Mouse (Mus musculus) MEL (cell line): ENCODE measurements at regions not wholly inside any gene's neighbourhood (a gene's known extent, or its start where the extent isn't known, plus 50 kb on each side); places are given as distances from the start of the nearest gene placed in this dataset.
"Not testable (repeated sequence)": the region's sequence is repeated elsewhere in the genome, so short reads cannot be mapped to it uniquely, and the experiment has no call there.

Experiments used
- DNase-seq: peaks from one replicate; pipeline ENCODE4 v3.0.0; 2011; ENCODE audit warnings: low read depth, low spot score
- H3K27ac ChIP-seq: 2 replicates; pipeline ENCODE4 v1.5.1; 2012; ENCODE audit warnings: low read depth, mild to moderate bottlenecking, control low read depth, low read length, moderate library complexity; ENCODE audit not compliant: control insufficient read depth
- H3K27me3 ChIP-seq, 2 experiments: fragments of 150-350 bp in 1 of 2; sonication (generic) in 1 of 2; 2 replicates each; pipeline ENCODE4 v1.6.1; 2012; ENCODE audit warnings: low read length in 2 of 2, mild to moderate bottlenecking in 2 of 2, improper control_type of control experiment in 1 of 2, moderate library complexity in 1 of 2; ENCODE audit not compliant: insufficient read depth in 2 of 2, control insufficient read depth in 1 of 2
- H3K36me3 ChIP-seq, 2 experiments: 2 replicates each; pipeline ENCODE4 v1.6.1; 2012 to 2014; ENCODE audit warnings: low read length in 2 of 2, improper control_type of control experiment in 1 of 2, inconsistent platforms in 1 of 2, mild to moderate bottlenecking in 1 of 2; ENCODE audit not compliant: insufficient read depth in 2 of 2, control insufficient read depth in 1 of 2
- H3K4me1 ChIP-seq, 2 experiments: fragments of 150-350 bp in 1 of 2; sonication (generic) in 1 of 2; 2 replicates each; pipeline ENCODE4 v1.6.1; 2012; ENCODE audit warnings: low read length in 2 of 2, improper control_type of control experiment in 1 of 2, mild to moderate bottlenecking in 1 of 2; ENCODE audit not compliant: insufficient read depth in 2 of 2, control insufficient read depth in 1 of 2
- H3K4me3 ChIP-seq, 2 experiments: fragments of 150-350 bp in 1 of 2; sonication (generic) in 1 of 2; 2 replicates each; pipeline ENCODE4 v1.5.1; 2012; ENCODE audit warnings: low read depth in 2 of 2, low read length in 2 of 2, mild to moderate bottlenecking in 2 of 2, moderate library complexity in 2 of 2, control low read depth in 1 of 2, improper control_type of control experiment in 1 of 2; ENCODE audit not compliant: control insufficient read depth in 1 of 2, insufficient read depth in 1 of 2
- H3K79me2 ChIP-seq: 2 replicates; pipeline ENCODE4 v1.6.1; 2012; ENCODE audit warnings: mild to moderate bottlenecking, low read length, moderate library complexity; ENCODE audit not compliant: control insufficient read depth, poor library complexity, insufficient read depth
- H3K9ac ChIP-seq: 2 replicates; pipeline ENCODE4 v1.6.1; 2012; ENCODE audit warnings: low read depth, mild to moderate bottlenecking, control low read depth, low read length, moderate library complexity; ENCODE audit not compliant: control insufficient read depth, poor library complexity, severe bottlenecking
- H3K9me3 ChIP-seq: fragments of 150-350 bp; sonication (generic); replicated peaks from 2 replicates; pipeline ENCODE4 v1.6.1; 2012; ENCODE audit warnings: mild to moderate bottlenecking, low read length, improper control_type of control experiment, moderate library complexity; ENCODE audit not compliant: insufficient read depth
- EP300 ChIP-seq, 2 experiments: IDR thresholded peaks; 2 replicates each; pipeline ENCODE4 v1.6.1; 2011; ENCODE audit warnings: improper control_type of control experiment in 2 of 2, low read length in 2 of 2, low read depth in 1 of 2, mild to moderate bottlenecking in 1 of 2
- ETS1 ChIP-seq: IDR thresholded peaks from 2 replicates; pipeline ENCODE4 v1.6.1; 2012; ENCODE audit warnings: low read depth, mild to moderate bottlenecking, inconsistent platforms, low read length, improper control_type of control experiment, moderate library complexity
- GATA1 ChIP-seq: IDR thresholded peaks from 2 replicates; pipeline ENCODE4 v1.6.1; 2011; ENCODE audit warnings: low read depth, low read length, improper control_type of control experiment
- JUND ChIP-seq: IDR thresholded peaks from 2 replicates; pipeline ENCODE4 v1.6.1; 2011; ENCODE audit warnings: low read depth, mild to moderate bottlenecking, improper control_type of control experiment, low read length
- MAZ ChIP-seq: IDR thresholded peaks from 2 replicates; pipeline ENCODE4 v1.6.1; 2012; ENCODE audit warnings: low read depth, mild to moderate bottlenecking, inconsistent platforms, low read length, improper control_type of control experiment
- MYB ChIP-seq: IDR thresholded peaks from 2 replicates; pipeline ENCODE4 v1.6.1; 2011; ENCODE audit warnings: mild to moderate bottlenecking, low read depth, low read length, improper control_type of control experiment
- NELFE ChIP-seq: IDR thresholded peaks from 2 replicates; pipeline ENCODE4 v1.6.1; 2011; ENCODE audit warnings: low read depth, low read length, improper control_type of control experiment
- POLR2AphosphoS5 ChIP-seq: IDR thresholded peaks from 2 replicates; pipeline ENCODE4 v1.6.1; 2012; ENCODE audit warnings: low read depth, borderline replicate concordance, mild to moderate bottlenecking, inconsistent platforms, low read length, moderate library complexity, mixed read lengths
- SIN3A ChIP-seq: IDR thresholded peaks from 2 replicates; pipeline ENCODE4 v1.6.1; 2012; ENCODE audit warnings: low read length, improper control_type of control experiment, inconsistent platforms
- SMC3 ChIP-seq: IDR thresholded peaks from 2 replicates; pipeline ENCODE4 v1.6.1; 2011; ENCODE audit warnings: low read depth, low read length, improper control_type of control experiment
- TCF12 ChIP-seq: IDR thresholded peaks from 2 replicates; pipeline ENCODE4 v1.6.1; 2014; ENCODE audit warnings: low read depth, mild to moderate bottlenecking, inconsistent platforms, low read length, improper control_type of control experiment, moderate library complexity
- ZC3H11A ChIP-seq: IDR thresholded peaks from 2 replicates; pipeline ENCODE4 v1.6.1; 2012; ENCODE audit warnings: low read depth, mild to moderate bottlenecking, inconsistent platforms, low read length, improper control_type of control experiment

DNA sequence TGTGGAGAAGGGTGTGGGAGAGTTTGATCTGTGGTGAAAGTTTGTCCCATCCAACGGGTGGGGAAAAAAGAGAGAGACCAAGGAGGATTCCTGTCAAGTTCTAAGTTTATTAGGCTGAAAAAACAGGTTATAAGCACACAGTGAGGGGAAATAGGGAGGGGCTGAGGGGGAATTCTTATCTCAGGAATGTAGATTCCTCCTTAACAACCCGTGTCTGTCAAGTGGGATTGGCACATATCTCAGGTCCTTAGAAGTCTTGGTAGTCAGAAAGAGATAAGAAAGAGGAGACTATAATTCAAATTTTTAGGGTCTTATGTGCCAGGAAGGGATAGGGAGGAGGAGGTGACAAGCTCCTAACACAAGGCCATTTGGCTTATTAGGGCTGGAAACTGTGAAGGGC is 128.9 kb downstream of the 5530400C23Rik start:
- Histone ChIP-seq H3K4me3 (no peak overlapping the region), H3K27me3 (no peaks in the 10 kb centered on the region), H3K9ac (no peak overlapping the region), H3K9me3 (no peaks in the 10 kb centered on the region), H3K79me2 (no peaks in the 10 kb centered on the region), H3K27ac (no peak overlapping the region; the same call in 1 of the 2 replicates), H3K4me1 (peaks cover 0 to 2% of the 10 kb centered on the region in 2 experiments; a peak in 2 of 4 replicates), H3K36me3 (peaks cover 0 to 2% of the 10 kb centered on the region in 2 experiments; a peak in 2 of 4 replicates)
- DNase-seq: peak; percentile 33
- peak; percentile 72 for TF ChIP-seq TCF12
- peak; percentile 49; the same call in 1 of the 2 replicates for TF ChIP-seq GATA1
- no peak for TF ChIP-seq MYB
- TF ChIP-seq EP300 (IDR thresholded peaks at IDR 0.05; ENCODE audit: low read depth in 1 of 2, low read length in 2 of 2): peak; percentile 44 to 68; a peak in 2 of 4 replicates

DNA sequence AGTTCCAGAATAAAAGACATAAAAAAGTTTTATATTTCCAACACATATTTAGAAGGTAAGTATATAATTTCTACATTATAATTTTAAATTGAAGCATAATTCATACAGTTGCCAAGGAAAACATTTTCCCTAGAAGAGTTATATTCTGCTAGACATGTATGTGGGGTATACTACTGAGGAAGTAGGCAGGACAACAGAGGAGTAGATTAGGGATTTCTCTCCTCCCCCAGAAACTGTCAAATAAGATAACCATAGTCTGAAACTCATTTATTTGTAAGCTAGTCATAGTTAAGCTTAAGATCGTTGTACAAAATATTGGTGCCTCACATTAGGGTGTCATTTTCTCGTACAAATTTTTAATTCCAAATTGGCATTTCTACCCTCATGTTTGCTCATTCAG is 139.7 kb downstream of the 5530400C23Rik start:
- no peaks in the 10 kb centered on the region for H3K9me3 ChIP-seq
- peak; percentile 49 for DNase-seq
- H3K4me3 ChIP-seq: no peak overlapping the region
- peaks cover 3% of the 10 kb centered on the region in 2 experiments; a peak in 2 of 4 replicates for H3K4me1 ChIP-seq
- no peak overlapping the region for H3K9ac ChIP-seq
- no peaks in the 10 kb centered on the region for H3K27me3 ChIP-seq
- no peak overlapping the region for H3K27ac ChIP-seq
- H3K36me3 ChIP-seq: peaks cover 0 to 4% of the 10 kb centered on the region in 2 experiments; a peak in 2 of 4 replicates
- H3K79me2 ChIP-seq: no peaks in the 10 kb centered on the region
- no peak for TF ChIP-seq ZC3H11A
- TF ChIP-seq SIN3A: peak; percentile 33; the same call in 1 of the 2 replicates
- TF ChIP-seq EP300 (IDR thresholded peaks at IDR 0.05; ENCODE audit: low read depth in 1 of 2, low read length in 2 of 2): peak; percentile 61 to 75
- TF ChIP-seq MAZ: no peak
- no peak for TF ChIP-seq SMC3
- no peak for TF ChIP-seq JUND
- TF ChIP-seq POLR2AphosphoS5: no peak
- no peak for TF ChIP-seq NELFE
- peak; percentile 45; the same call in 1 of the 2 replicates for TF ChIP-seq GATA1
- TF ChIP-seq ETS1: 0 out of 2 replicates have a peak, but pooled peaks have one; percentile 10
- TF ChIP-seq TCF12: 0 out of 2 replicates have a peak, but pooled peaks have one; percentile 48
- TF ChIP-seq, all 39 proteins: peak for 5

DNA sequence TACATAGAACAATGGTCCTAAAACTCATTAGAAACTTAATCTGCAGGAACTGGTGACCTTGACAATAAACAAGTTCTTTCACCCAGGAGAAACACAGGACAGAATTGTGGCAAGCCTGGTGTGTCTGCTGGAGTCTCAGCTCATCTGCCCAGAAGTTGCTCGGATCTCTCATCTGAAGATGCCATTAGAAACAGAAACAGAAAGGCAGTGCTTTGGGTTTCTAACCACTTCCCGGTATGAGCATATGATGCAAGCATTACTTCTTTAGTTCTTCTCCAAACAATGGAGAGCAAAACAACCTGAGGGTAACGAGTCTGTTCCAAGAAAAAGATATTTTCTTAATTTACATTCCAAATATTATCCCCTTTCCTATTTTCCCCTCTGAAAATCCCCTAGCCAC is 150.8 kb downstream of the 5530400C23Rik start:
- not testable (repeated sequence) for H3K27me3 ChIP-seq, H3K36me3 ChIP-seq, H3K9me3 ChIP-seq, H3K4me1 ChIP-seq, DNase-seq, H3K9ac ChIP-seq, H3K27ac ChIP-seq, H3K79me2 ChIP-seq, H3K4me3 ChIP-seq
